Mouse (Mus musculus): ENCODE data around the gene Ahsa1. TPM values are rescaled to one million over a fixed set of nuclear protein-coding genes. Genes with fewer than 3 reads are reported as not detected.

The Ahsa1 gene
- polyA plus RNA-seq (2016; fragmentation: Nextera tagmentation; extraction: Ambion mirVana): 243 and 272 TPM in 2 replicates

- Histone ChIP-seq H3K27ac (replicated peaks) (peak within 1 kb of the TSS; percentile 93), H3K4me1 (peaks cover 29% of the 10 kb centered on the region), H3K27me3 (ENCODE audit: low read depth, poor library complexity, severe bottlenecking) (no peaks in the 10 kb centered on the region), H3K9me3 (replicated peaks) (no peaks in the 10 kb centered on the region), H3K36me3 (peaks cover 60% of the 10 kb centered on the region), H3K4me3 (peak within 1 kb of the TSS; percentile 85)
- peak; percentile 89 for DNase-seq (ENCODE audit: low spot score)
- WGBS: under 1% methylated on average over 31 of the region's 31 CpGs
Observed at GRCm38 (mm10) chr12:87266108-87266826, at the start of gene Ahsa1, which contains the start of gene Vipas39. Gene Ahsa1, plus strand, starts transcription at chr12:87266479. Gene Vipas39, minus strand, starts transcription at chr12:87266256.

GRCm38 (mm10) chr12:87217596-87217995 lies 48.7 kb upstream of the Ahsa1 start:
- Histone ChIP-seq H3K27me3 (ENCODE audit: low read depth, poor library complexity, severe bottlenecking) (no peaks in the 10 kb centered on the region), H3K4me1 (peaks cover 8% of the 10 kb centered on the region), H3K9me3 (replicated peaks) (no peaks in the 10 kb centered on the region), H3K36me3 (no peaks in the 10 kb centered on the region), H3K4me3 (no peak overlapping the region), H3K27ac (replicated peaks) (no peak overlapping the region)
- no peak for DNase-seq (ENCODE audit: low spot score)

GRCm38 (mm10) chr12:87219362-87219761 lies 46.9 kb upstream of the Ahsa1 start:
- DNase-seq (ENCODE audit: low spot score): no peak
- no peak overlapping the region for H3K27ac ChIP-seq (replicated peaks)
- H3K4me1 ChIP-seq: peaks cover 8% of the 10 kb centered on the region
- H3K27me3 ChIP-seq (ENCODE audit: low read depth, poor library complexity, severe bottlenecking): no peaks in the 10 kb centered on the region
- 77% methylated on average over 7 of the region's 7 CpGs for WGBS
- H3K4me3 ChIP-seq: no peak overlapping the region
- H3K36me3 ChIP-seq: no peaks in the 10 kb centered on the region
- no peaks in the 10 kb centered on the region for H3K9me3 ChIP-seq (replicated peaks)

- no peaks in the 10 kb centered on the region for H3K4me1 ChIP-seq
- H3K4me3 ChIP-seq: no peak overlapping the region
- H3K27ac ChIP-seq (replicated peaks): no peak overlapping the region
- WGBS: 72% methylated on average over 10 of the region's 10 CpGs
- H3K27me3 ChIP-seq (ENCODE audit: low read depth, poor library complexity, severe bottlenecking): no peaks in the 10 kb centered on the region
- DNase-seq (ENCODE audit: low spot score): no peak
- H3K36me3 ChIP-seq: no peaks in the 10 kb centered on the region
- no peaks in the 10 kb centered on the region for H3K9me3 ChIP-seq (replicated peaks)
Observed at GRCm38 (mm10) chr12:87224950-87225349, 41.3 kb upstream of the Ahsa1 start.

- Histone ChIP-seq H3K4me1 (no peaks in the 10 kb centered on the region), H3K27ac (replicated peaks) (no peak overlapping the region), H3K9me3 (replicated peaks) (no peaks in the 10 kb centered on the region), H3K36me3 (no peaks in the 10 kb centered on the region), H3K27me3 (ENCODE audit: low read depth, poor library complexity, severe bottlenecking) (no peaks in the 10 kb centered on the region), H3K4me3 (no peak overlapping the region)
- no peak for DNase-seq (ENCODE audit: low spot score)
- WGBS: 81% methylated on average over 7 of the region's 7 CpGs
Observed at GRCm38 (mm10) chr12:87226801-87227200, 39.5 kb upstream of the Ahsa1 start.

GRCm38 (mm10) chr12:87229633-87230032 lies 36.6 kb upstream of the Ahsa1 start:
- Histone ChIP-seq H3K9me3 (replicated peaks) (no peaks in the 10 kb centered on the region), H3K4me1 (no peaks in the 10 kb centered on the region), H3K27ac (replicated peaks) (no peak overlapping the region), H3K36me3 (no peaks in the 10 kb centered on the region), H3K4me3 (no peak overlapping the region), H3K27me3 (ENCODE audit: low read depth, poor library complexity, severe bottlenecking) (no peaks in the 10 kb centered on the region)
- DNase-seq (ENCODE audit: low spot score): no peak
- WGBS: 91% methylated on average over 2 of the region's 2 CpGs

- H3K4me1 ChIP-seq: no peaks in the 10 kb centered on the region
- DNase-seq (ENCODE audit: low spot score): no peak
Observed at GRCm38 (mm10) chr12:87230379-87230895, 35.8 kb upstream of the Ahsa1 start.

GRCm38 (mm10) chr12:87236882-87237483 lies 29.3 kb upstream of the Ahsa1 start:
- no peak for DNase-seq (ENCODE audit: low spot score)
- 85% methylated on average over 5 of the region's 5 CpGs for WGBS
- Histone ChIP-seq H3K27ac (replicated peaks) (no peak overlapping the region), H3K9me3 (replicated peaks) (no peaks in the 10 kb centered on the region), H3K4me3 (no peak overlapping the region), H3K36me3 (peaks cover 41% of the 10 kb centered on the region), H3K27me3 (ENCODE audit: low read depth, poor library complexity, severe bottlenecking) (no peaks in the 10 kb centered on the region), H3K4me1 (no peaks in the 10 kb centered on the region)

More at GRCm38 (mm10) chr12:87230379-87230895, 35.8 kb upstream of the Ahsa1 start:
- Histone ChIP-seq H3K27me3 (ENCODE audit: low read depth, poor library complexity, severe bottlenecking) (no peaks in the 10 kb centered on the region), H3K36me3 (no peaks in the 10 kb centered on the region), H3K27ac (replicated peaks) (no peak overlapping the region), H3K4me3 (no peak overlapping the region), H3K9me3 (replicated peaks) (no peaks in the 10 kb centered on the region)

- DNase-seq (ENCODE audit: low spot score): no peak
- no peak within 1 kb of the TSS for H3K27ac ChIP-seq (replicated peaks)
- no peaks in the 10 kb centered on the region for H3K4me1 ChIP-seq
- H3K36me3 ChIP-seq: peaks cover 53% of the 10 kb centered on the region
- 89% methylated on average over 1 of the region's 1 CpGs for WGBS
- H3K4me3 ChIP-seq: no peak within 1 kb of the TSS
- no peaks in the 10 kb centered on the region for H3K27me3 ChIP-seq (ENCODE audit: low read depth, poor library complexity, severe bottlenecking)
- H3K9me3 ChIP-seq (replicated peaks): no peaks in the 10 kb centered on the region
Observed at GRCm38 (mm10) chr12:87238632-87239031, 27.6 kb upstream of the Ahsa1 start, which contains the start of gene Noxred1. Gene Noxred1, minus strand, starts transcription at chr12:87238732.

GRCm38 (mm10) chr12:87250161-87250560 lies 16.1 kb upstream of the Ahsa1 start:
- 95% methylated on average over 6 of the region's 6 CpGs for WGBS
- Histone ChIP-seq H3K36me3 (peaks cover 92% of the 10 kb centered on the region), H3K9me3 (replicated peaks) (no peaks in the 10 kb centered on the region), H3K27ac (replicated peaks) (no peak overlapping the region), H3K4me1 (no peaks in the 10 kb centered on the region), H3K27me3 (ENCODE audit: low read depth, poor library complexity, severe bottlenecking) (no peaks in the 10 kb centered on the region), H3K4me3 (no peak overlapping the region)
- DNase-seq (ENCODE audit: low spot score): no peak

GRCm38 (mm10) chr12:87253878-87254277 lies 12.4 kb upstream of the Ahsa1 start:
- Histone ChIP-seq H3K27me3 (ENCODE audit: low read depth, poor library complexity, severe bottlenecking) (no peaks in the 10 kb centered on the region), H3K27ac (replicated peaks) (no peak overlapping the region), H3K9me3 (replicated peaks) (no peaks in the 10 kb centered on the region), H3K36me3 (peaks cover 96% of the 10 kb centered on the region), H3K4me3 (no peak overlapping the region), H3K4me1 (no peaks in the 10 kb centered on the region)
- WGBS: 92% methylated on average over 6 of the region's 6 CpGs
- no peak for DNase-seq (ENCODE audit: low spot score)

GRCm38 (mm10) chr12:87256629-87257028 lies 9.7 kb upstream of the Ahsa1 start:
- 94% methylated on average over 5 of the region's 5 CpGs for WGBS
- DNase-seq (ENCODE audit: low spot score): no peak
- Histone ChIP-seq H3K36me3 (peaks cover 95% of the 10 kb centered on the region), H3K27me3 (ENCODE audit: low read depth, poor library complexity, severe bottlenecking) (no peaks in the 10 kb centered on the region), H3K9me3 (replicated peaks) (no peaks in the 10 kb centered on the region), H3K4me3 (no peak overlapping the region), H3K27ac (replicated peaks) (no peak overlapping the region), H3K4me1 (no peaks in the 10 kb centered on the region)

- Histone ChIP-seq H3K9me3 (replicated peaks) (no peaks in the 10 kb centered on the region), H3K4me3 (no peak overlapping the region), H3K36me3 (peaks cover 82% of the 10 kb centered on the region), H3K27me3 (ENCODE audit: low read depth, poor library complexity, severe bottlenecking) (no peaks in the 10 kb centered on the region), H3K4me1 (peaks cover 10% of the 10 kb centered on the region), H3K27ac (replicated peaks) (no peak overlapping the region)
- WGBS: 93% methylated on average over 8 of the region's 8 CpGs
- DNase-seq (ENCODE audit: low spot score): no peak
Observed at GRCm38 (mm10) chr12:87260562-87260961, 5.7 kb upstream of the Ahsa1 start.
